Mouse (Mus musculus) limb, embryonic 15.5 days (tissue): ENCODE measurements at regions not wholly inside any gene's neighbourhood (a gene's known extent, or its start where the extent isn't known, plus 50 kb on each side); places are given as distances from the start of the nearest gene placed in this dataset.

Source experiments
- ATAC-seq: fragments of 200-750 bp; cut with Nextera tagmentation; 2 replicates; pipeline ENCODE4 v1.8.0; 2017; ENCODE audit warnings: low read depth, moderate TSS enrichment; ENCODE audit not compliant: insufficient number of reproducible peaks, low FRiP score, low TSS enrichment
- H3K27ac ChIP-seq: fragments of 300-500 bp; sonication (generic); 2 replicates; pipeline ENCODE4 v1.5.1; 2015; ENCODE audit warnings: moderate library complexity, mild to moderate bottlenecking, inconsistent platforms
- H3K27me3 ChIP-seq: fragments of 300-500 bp; sonication (generic); 2 replicates; pipeline ENCODE4 v1.6.1; 2015; ENCODE audit warnings: inconsistent platforms
- H3K36me3 ChIP-seq: fragments of 300-500 bp; sonication (generic); 2 replicates; pipeline ENCODE4 v1.6.1; 2015; ENCODE audit warnings: inconsistent platforms
- H3K4me1 ChIP-seq: fragments of 300-500 bp; sonication (generic); 2 replicates; pipeline ENCODE4 v1.6.1; 2015; ENCODE audit warnings: inconsistent platforms
- H3K4me2 ChIP-seq: fragments of 300-500 bp; sonication (generic); 2 replicates; pipeline ENCODE4 v1.6.1; 2015; ENCODE audit warnings: mild to moderate bottlenecking, inconsistent platforms
- H3K4me3 ChIP-seq: fragments of 300-500 bp; sonication (generic); 2 replicates; pipeline ENCODE4 v1.5.1; 2015; ENCODE audit warnings: mild to moderate bottlenecking, inconsistent platforms
- H3K9ac ChIP-seq: fragments of 300-500 bp; sonication (generic); 2 replicates; pipeline ENCODE4 v1.6.1; 2015; ENCODE audit warnings: inconsistent platforms
- H3K9me3 ChIP-seq: fragments of 300-500 bp; sonication (generic); 2 replicates; pipeline ENCODE4 v1.6.1; 2016; ENCODE audit warnings: inconsistent platforms
- WGBS: fragments of 180-500 bp; shearing (Covaris S2); methylation state at CpG from one replicate; pipeline ENCODE4 v1.1.7; 2015; 5-methylcytosine and 5-hydroxymethylcytosine counted together

GRCm38 (mm10) chr1:128680538-128680937, 88.4 kb upstream of the Cxcr4 start:
- no peak for ATAC-seq
- H3K9ac ChIP-seq, result no peak overlapping the region
- 49% methylated on average over 3 of the region's 3 CpGs for WGBS
- no peak overlapping the region for H3K27ac ChIP-seq
- 0 out of 2 replicates have a peak, but pooled peaks cover 4% of the 10 kb centered on the region for H3K4me1 ChIP-seq
- no peaks in the 10 kb centered on the region for H3K36me3 ChIP-seq
- H3K27me3 ChIP-seq, result no peaks in the 10 kb centered on the region
- H3K9me3 ChIP-seq, result no peaks in the 10 kb centered on the region
- no peak overlapping the region for H3K4me2 ChIP-seq
- no peak overlapping the region for H3K4me3 ChIP-seq

GRCm38 (mm10) chr1:128680012-128680411, 87.9 kb upstream of the Cxcr4 start:
- 74% methylated on average over 5 of the region's 5 CpGs for WGBS
- no peak overlapping the region for H3K4me2 ChIP-seq
- H3K4me1 ChIP-seq, result 0 out of 2 replicates have a peak, but pooled peaks cover 4% of the 10 kb centered on the region
- H3K36me3 ChIP-seq, result no peaks in the 10 kb centered on the region
- H3K27ac ChIP-seq, result no peak overlapping the region
- no peaks in the 10 kb centered on the region for H3K9me3 ChIP-seq
- H3K27me3 ChIP-seq, result no peaks in the 10 kb centered on the region
- ATAC-seq, result no peak
- no peak overlapping the region for H3K4me3 ChIP-seq
- no peak overlapping the region for H3K9ac ChIP-seq

DNA sequence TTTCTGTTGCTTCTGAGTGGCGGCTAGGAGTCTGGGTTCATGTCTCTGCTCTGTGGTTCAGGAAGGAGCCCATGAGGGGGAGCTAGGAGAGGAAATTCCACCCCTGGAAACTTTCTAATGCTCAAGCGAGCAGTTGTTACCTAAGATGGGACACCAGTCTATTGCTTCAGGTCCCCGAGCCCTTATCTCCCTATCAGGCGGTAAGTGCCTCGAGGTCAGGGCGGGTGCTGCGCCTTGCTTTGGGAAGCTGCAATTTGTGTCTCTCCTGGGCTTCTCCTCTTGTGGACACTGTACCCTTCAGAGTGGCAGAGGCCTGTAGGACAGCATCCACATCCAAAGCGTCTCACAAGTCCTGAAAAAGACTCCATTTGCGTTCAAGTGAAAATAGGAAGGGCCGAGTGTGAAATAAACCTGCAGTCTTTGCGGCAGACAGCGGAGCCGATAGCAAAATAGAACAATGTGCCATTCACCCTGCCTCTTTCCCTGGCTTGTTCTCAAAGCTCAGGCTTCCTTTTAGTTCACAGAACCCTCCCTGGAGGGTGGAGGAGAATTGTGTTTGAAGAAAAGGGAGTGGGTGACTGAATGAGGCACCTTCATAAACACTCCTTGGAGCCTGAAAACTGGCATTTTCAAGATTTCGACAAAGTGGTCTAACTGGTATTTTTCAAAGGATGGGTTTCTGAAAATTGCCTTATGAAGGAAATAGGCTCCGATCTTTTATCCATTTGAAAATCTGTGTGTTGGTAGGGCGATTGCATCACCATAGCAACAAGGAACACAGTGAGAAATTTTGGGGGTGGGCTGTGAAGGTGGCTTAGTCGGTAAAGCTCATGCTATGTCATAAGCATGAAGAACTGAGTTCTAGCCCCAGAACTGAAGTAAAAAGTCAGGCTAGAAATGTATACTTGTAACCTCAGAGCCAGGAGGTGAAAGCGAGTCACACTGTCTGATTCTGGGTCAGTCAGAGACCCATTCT, 87.2 kb upstream of the Cxcr4 start:
- Histone ChIP-seq H3K27ac (no peak overlapping the region), H3K27me3 (no peaks in the 10 kb centered on the region), H3K9ac (no peak overlapping the region), H3K9me3 (no peaks in the 10 kb centered on the region), H3K36me3 (no peaks in the 10 kb centered on the region), H3K4me1 (0 out of 2 replicates have a peak, but pooled peaks cover 4% of the 10 kb centered on the region), H3K4me2 (no peak overlapping the region), H3K4me3 (no peak overlapping the region)
- WGBS, result 65% methylated on average over 18 of the region's 18 CpGs
- ATAC-seq, result no peak

DNA sequence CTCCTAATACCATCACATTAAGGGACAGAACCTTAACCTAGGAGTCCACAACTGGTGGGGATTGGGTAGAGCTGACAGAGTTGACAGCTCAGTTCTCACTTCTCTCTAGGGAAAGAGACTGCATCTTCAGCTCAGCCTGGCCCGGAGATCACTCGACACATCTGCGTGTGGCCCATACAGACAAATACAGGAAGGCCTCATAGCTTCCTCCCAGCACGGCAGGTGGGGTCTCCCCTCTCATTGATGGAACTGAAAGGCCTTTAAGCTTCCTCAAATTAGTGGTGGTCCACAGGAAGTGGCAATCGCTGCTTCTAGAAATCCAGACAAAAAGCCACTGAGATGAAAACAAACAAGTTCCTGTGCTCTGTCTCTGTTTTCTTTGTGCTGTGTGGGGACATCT, 83.4 kb upstream of the Cxcr4 start:
- Histone ChIP-seq H3K4me2 (no peak overlapping the region), H3K9ac (no peak overlapping the region), H3K9me3 (no peaks in the 10 kb centered on the region), H3K4me1 (0 out of 2 replicates have a peak, but pooled peaks cover 4% of the 10 kb centered on the region), H3K36me3 (no peaks in the 10 kb centered on the region), H3K4me3 (no peak overlapping the region), H3K27me3 (no peaks in the 10 kb centered on the region), H3K27ac (no peak overlapping the region)
- WGBS, result 77% methylated on average over 5 of the region's 5 CpGs
- no peak for ATAC-seq

DNA sequence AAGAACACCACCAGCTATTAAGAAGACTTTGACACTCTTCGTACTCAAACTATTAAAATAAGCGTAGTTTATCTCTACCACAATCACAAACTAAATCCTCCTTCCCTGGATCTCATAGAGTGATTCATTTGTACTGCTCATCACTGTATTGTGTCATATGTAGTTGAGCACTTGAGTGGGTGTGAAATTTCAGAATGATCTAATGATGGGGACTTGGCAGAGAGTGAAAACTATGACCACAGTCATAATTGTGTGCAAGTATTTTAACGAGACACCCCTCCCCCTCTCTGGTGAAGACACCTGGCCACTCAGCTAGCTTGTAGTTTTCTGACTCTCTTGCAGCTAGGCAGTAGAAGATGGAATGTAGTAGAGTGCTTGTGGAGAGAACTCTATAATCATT, 80.2 kb upstream of the Cxcr4 start:
- Histone ChIP-seq H3K4me2 (no peak overlapping the region), H3K9ac (no peak overlapping the region), H3K27me3 (no peaks in the 10 kb centered on the region), H3K4me1 (no peaks in the 10 kb centered on the region), H3K9me3 (no peaks in the 10 kb centered on the region), H3K36me3 (no peaks in the 10 kb centered on the region), H3K4me3 (no peak overlapping the region), H3K27ac (no peak overlapping the region)
- no peak for ATAC-seq
- 85% methylated on average over 3 of the region's 3 CpGs for WGBS

GRCm38 (mm10) chr1:128671495-128671894, 79.4 kb upstream of the Cxcr4 start:
- Histone ChIP-seq H3K4me2 (no peak overlapping the region), H3K36me3 (no peaks in the 10 kb centered on the region), H3K4me1 (no peaks in the 10 kb centered on the region), H3K27ac (no peak overlapping the region), H3K27me3 (no peaks in the 10 kb centered on the region), H3K9ac (no peak overlapping the region), H3K4me3 (no peak overlapping the region), H3K9me3 (no peaks in the 10 kb centered on the region)
- ATAC-seq, result no peak
- WGBS, result 63% methylated on average over 3 of the region's 3 CpGs

GRCm38 (mm10) chr1:128671016-128671415, 78.9 kb upstream of the Cxcr4 start:
- Histone ChIP-seq H3K9ac (no peak overlapping the region), H3K4me1 (no peaks in the 10 kb centered on the region), H3K4me2 (no peak overlapping the region), H3K36me3 (no peaks in the 10 kb centered on the region), H3K27me3 (no peaks in the 10 kb centered on the region), H3K27ac (no peak overlapping the region), H3K4me3 (no peak overlapping the region), H3K9me3 (no peaks in the 10 kb centered on the region)
- WGBS, result 46% methylated on average over 5 of the region's 5 CpGs
- ATAC-seq, result no peak

- 75% methylated on average over 2 of the region's 2 CpGs for WGBS
These were observed 77.2 kb upstream of the Cxcr4 start for GRCm38 (mm10) chr1:128669241-128669666.

DNA sequence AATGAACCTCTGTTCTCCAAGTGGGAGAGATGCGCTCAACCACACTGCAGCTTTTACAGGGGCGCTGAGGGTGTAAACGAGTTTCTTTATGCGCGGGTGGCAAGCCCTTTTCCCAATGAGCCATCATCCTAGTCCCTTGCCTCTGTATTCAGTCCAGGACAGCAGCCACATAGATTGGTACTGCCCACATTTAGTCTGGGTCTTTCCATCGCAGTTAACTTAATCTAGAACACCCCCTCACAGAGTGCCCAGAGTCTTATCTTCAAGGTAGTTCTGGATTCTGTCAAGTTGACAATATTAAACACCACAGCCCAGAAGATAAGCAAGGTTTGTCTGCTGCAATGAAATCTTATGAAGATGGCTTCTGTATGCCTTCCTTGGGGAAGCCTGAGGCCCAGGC, 76.6 kb upstream of the Cxcr4 start:
- H3K4me3 ChIP-seq, result no peak overlapping the region
- H3K4me1 ChIP-seq, result no peaks in the 10 kb centered on the region
- no peak overlapping the region for H3K4me2 ChIP-seq
- H3K27ac ChIP-seq, result no peak overlapping the region
- no peaks in the 10 kb centered on the region for H3K36me3 ChIP-seq
- no peak overlapping the region for H3K9ac ChIP-seq
- 79% methylated on average over 6 of the region's 6 CpGs for WGBS
- no peaks in the 10 kb centered on the region for H3K9me3 ChIP-seq
- H3K27me3 ChIP-seq, result no peaks in the 10 kb centered on the region
- ATAC-seq, result no peak

More at GRCm38 (mm10) chr1:128669241-128669666, 77.2 kb upstream of the Cxcr4 start:
- no peak overlapping the region for H3K9ac ChIP-seq
- H3K9me3 ChIP-seq, result no peaks in the 10 kb centered on the region
- no peaks in the 10 kb centered on the region for H3K36me3 ChIP-seq
- no peak overlapping the region for H3K4me2 ChIP-seq
- no peaks in the 10 kb centered on the region for H3K4me1 ChIP-seq
- H3K27ac ChIP-seq, result no peak overlapping the region
- ATAC-seq, result no peak
- H3K27me3 ChIP-seq, result no peaks in the 10 kb centered on the region
- H3K4me3 ChIP-seq, result no peak overlapping the region

GRCm38 (mm10) chr1:128667121-128667762, 75.1 kb upstream of the Cxcr4 start:
- Histone ChIP-seq H3K27ac (no peak overlapping the region), H3K9me3 (no peaks in the 10 kb centered on the region), H3K27me3 (no peaks in the 10 kb centered on the region), H3K9ac (no peak overlapping the region), H3K36me3 (no peaks in the 10 kb centered on the region), H3K4me1 (no peaks in the 10 kb centered on the region), H3K4me3 (no peak overlapping the region), H3K4me2 (no peak overlapping the region)
- WGBS, result 79% methylated on average over 4 of the region's 4 CpGs
- no peak for ATAC-seq

GRCm38 (mm10) chr1:128663207-128663606, 71.1 kb upstream of the Cxcr4 start:
- no peaks in the 10 kb centered on the region for H3K9me3 ChIP-seq
- ATAC-seq, result no peak

GRCm38 (mm10) chr1:128659857-128660256, 67.8 kb upstream of the Cxcr4 start:
- Histone ChIP-seq H3K9me3 (no peaks in the 10 kb centered on the region), H3K27ac (no peak overlapping the region), H3K4me2 (no peak overlapping the region), H3K36me3 (no peaks in the 10 kb centered on the region), H3K4me3 (no peak overlapping the region), H3K9ac (no peak overlapping the region), H3K4me1 (no peaks in the 10 kb centered on the region), H3K27me3 (no peaks in the 10 kb centered on the region)
- 54% methylated on average over 1 of the region's 1 CpGs for WGBS
- ATAC-seq, result no peak

More at GRCm38 (mm10) chr1:128663207-128663606, 71.1 kb upstream of the Cxcr4 start:
- WGBS, result 88% methylated on average over 2 of the region's 2 CpGs
- no peak overlapping the region for H3K4me3 ChIP-seq
- H3K36me3 ChIP-seq, result no peaks in the 10 kb centered on the region
- H3K27me3 ChIP-seq, result no peaks in the 10 kb centered on the region
- no peak overlapping the region for H3K4me2 ChIP-seq
- no peak overlapping the region for H3K9ac ChIP-seq
- no peak overlapping the region for H3K27ac ChIP-seq
- H3K4me1 ChIP-seq, result no peaks in the 10 kb centered on the region
